Mouse (Mus musculus): ENCODE results near the gene Ebf1.

The Ebf1 gene

GRCm38 (mm10) chr11:44661875-44662274, 44.8 kb downstream of the Ebf1 start:
- DNase-seq (ENCODE audit: low spot score in 2 of 2) = no peak

GRCm38 (mm10) chr11:44663609-44664141, 46.6 kb downstream of the Ebf1 start:
- DNase-seq (ENCODE audit: low spot score in 2 of 2) = no peak

DNA sequence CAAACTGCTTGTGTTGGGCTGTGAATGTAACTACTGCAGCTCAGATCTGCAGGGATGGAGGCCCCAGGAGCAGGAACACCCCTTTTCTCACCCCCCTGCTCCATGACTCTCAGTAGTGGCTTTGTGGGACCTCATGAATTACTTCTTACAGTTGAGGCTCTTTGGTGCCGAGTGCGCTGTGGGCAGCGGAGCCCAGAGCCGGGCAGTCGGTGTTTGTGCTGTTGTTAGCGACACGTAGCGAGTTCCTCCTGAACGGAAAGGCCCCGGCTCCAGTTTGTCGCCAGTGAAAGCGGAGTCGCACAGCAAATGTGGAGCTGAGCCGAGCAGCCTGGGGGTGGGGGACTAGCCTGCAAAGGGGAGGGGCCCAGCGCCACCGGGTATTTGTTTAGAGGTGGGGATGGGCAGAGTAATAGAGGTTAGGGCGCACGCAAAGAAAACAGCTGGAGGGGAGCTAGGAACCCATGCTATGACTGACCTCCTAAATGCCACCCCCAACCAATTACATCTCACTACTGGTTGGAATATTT, 48.1 kb downstream of the Ebf1 start:
- DNase-seq (ENCODE audit: low spot score in 2 of 2) = no peak

DNA sequence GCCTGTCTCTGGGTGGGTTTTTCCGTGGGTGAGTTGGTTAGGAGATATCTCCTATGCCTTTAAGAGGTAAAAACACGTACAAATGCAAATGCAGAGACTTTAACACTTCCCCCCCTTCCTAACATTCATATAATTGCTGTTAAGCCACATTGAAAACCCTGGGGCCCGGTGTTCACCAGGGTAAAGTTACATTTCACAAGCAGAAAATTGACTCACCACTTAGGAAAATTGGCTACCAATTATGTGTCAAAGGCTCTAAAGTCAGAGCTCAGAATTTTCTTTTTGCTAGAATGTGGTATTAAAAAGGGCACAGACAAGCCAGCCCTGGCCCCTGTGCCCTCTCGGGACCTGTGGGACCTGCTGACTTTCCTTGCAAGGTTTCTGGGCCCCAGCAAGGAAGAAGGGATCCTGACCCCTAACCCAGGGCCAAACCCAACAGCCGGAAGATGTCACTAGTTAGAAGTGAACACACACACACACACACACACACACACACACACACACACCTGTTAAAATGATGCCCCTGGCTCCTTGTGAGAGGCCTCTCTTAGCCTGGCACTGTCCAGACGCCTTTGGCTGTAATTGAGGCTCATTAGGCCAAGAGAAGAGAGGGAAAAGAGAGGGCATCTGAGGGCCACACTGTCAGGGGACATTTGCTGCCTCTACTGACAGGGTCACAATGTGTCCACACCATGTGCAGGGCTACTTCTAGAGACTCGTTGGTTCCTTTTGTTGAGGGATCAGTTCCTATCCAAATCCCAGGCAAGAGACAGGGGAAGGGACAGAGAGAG, 48.8 kb downstream of the Ebf1 start:
- no peak for DNase-seq (ENCODE audit: low spot score in 2 of 2)

DNA sequence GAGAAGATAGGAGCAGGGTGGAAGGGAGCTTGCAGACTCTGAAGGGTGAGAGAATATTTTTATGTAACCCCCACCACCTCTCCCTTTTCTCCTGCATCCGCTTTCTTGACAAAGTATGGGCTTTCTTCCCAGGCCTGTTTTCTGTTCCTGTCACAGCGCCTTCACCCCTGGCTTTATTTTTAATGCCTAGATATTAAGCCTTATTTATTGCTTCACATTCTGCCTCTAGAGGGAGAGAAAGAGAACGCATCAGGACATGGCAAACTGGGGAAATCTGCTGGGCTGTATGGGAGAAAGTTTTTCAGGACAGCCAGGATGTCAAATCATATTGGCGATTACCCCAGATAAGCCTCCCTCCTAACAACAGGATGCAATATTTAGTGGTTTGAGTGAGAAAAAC, 49.6 kb downstream of the Ebf1 start:
- DNase-seq (ENCODE audit: low spot score in 2 of 2) = no peak

DNA sequence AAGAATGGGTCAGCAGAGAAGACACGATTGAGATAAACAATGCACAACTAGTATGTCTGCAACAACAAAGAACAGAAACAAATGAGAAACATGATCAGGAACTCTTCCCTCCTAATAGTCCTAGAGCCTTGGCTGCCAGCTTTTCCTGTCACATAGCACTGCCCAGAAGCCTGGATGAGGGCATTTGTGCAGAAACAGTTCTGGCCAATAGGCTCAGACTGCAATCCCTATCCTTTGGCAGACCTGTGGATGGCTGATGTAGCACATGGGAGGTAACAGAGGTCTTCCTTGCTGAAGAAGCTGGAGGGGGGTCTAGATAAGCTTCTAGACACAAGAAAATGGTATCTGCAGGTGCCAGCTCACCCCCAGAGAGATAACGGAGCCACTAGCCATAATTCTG, 64.2 kb downstream of the Ebf1 start:
- DNase-seq (ENCODE audit: low spot score in 2 of 2) = no peak

DNA sequence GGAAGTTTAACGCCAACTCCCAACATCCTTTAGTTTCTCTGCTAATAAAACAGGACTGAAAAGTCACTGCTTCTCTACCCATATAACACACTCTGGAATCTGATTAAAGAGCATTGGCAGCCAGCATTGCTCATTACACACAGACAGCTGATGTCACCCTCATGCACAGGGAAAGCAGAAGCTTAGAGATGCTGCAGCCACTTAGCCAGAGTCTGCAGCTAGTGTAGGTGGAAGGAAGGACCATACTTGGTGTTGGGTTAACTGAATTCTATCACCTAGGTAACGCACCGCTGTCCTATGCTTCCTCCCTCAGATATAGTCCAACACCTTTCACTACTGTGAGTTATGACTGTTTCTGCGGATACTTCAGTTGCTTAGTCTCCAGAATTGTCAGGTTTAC, 64.9 kb downstream of the Ebf1 start:
- DNase-seq (ENCODE audit: low spot score in 2 of 2) = no peak

DNA sequence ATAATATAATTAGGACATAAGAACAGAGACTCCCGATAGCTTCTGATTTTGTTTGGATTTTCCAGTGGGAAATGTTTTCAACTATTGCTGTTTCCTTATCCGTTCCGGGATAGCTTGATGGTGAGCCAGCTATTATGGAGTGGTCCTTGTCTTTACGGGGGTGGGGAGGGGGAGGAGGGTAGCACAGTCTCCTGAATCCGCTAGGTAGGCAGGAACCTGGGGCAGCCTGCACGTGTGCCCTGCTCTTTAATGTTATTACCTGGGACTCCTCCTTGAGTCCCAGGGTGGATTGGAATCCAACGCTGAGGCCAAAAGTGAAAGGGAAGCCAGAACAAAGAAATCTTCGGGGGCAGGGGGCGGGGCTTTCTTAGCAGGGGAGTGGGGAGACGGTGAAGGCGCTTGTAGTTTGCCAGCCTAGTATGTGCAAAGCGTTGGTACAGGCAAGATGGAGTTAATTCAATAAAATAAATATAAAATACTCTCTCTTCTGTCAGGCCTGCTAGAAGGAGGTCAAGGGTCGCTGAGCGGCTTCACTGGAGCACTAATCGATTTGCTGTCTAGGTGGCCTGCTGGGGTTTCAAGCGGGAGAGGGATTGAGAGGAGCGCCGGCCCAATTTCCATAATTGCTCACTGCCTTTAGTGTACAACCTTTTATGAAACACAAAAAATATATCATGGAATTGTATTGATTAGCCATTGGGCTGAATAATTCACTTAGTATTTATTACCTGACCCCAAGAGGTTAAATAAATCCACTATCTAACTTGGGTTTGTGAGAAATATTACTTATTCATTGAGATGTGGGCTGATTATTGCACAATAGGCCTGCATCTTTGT, 65.8 kb downstream of the Ebf1 start:
- DNase-seq (ENCODE audit: low spot score in 2 of 2) = no peak

DNA sequence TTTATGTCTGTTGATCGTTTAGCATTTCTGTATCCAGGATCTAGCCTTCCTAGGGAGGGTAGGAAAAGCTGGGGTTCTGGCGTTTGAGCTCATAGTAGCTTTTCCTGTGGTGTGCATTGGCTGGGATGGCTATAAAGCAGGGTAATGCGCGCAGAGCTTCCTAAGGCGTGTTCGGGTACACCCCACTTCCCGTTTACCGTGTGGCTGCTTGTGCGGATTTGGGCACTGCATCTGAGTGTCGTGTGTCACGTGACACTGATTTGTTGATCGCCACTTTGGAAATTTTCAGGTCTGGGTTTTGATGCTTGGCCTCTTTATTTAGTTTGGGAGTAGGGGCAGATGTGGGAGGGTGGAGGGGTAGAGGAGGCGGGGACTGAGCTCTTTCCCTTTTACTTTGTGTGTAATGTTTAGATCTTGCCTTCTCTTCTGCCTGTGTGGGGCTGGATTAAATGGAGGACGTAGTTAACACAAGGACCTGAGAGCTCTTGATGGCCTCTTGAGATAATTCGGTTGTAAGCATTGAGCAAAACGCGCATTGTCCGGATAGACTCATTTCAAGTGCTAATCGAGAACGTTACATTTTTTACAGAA, 67.5 kb downstream of the Ebf1 start:
- DNase-seq (ENCODE audit: low spot score in 2 of 2) = no peak

- DNase-seq (ENCODE audit: low spot score in 2 of 2) = no peak
Observed at GRCm38 (mm10) chr11:44685129-44685528, 68.0 kb downstream of the Ebf1 start.

DNA sequence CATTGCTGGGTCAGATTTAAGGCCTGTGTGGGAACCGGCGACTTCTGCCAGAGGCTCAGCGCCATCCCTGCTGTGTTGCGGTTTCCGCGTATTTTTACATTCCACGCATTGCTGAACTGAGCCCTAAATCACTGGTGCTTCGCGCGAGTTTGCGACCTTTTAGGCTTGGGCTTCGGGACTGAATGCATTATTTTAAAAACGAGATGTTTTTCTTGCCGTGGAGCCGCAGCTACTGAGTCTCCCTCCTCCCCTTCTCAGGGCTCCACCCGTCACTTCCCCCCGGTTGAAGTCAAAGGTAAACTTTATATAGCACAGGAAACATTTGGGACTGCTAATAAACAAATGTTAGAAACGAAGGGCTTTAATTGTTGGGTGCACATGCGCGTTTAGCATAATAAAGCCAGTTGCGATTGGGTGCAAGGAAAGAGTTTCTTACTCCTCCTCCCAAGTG, 68.8 kb downstream of the Ebf1 start:
- no peak for DNase-seq (ENCODE audit: low spot score in 2 of 2)

- no peak for DNase-seq (ENCODE audit: low spot score in 2 of 2)
Observed at GRCm38 (mm10) chr11:44686378-44686777, 69.3 kb downstream of the Ebf1 start.

DNA sequence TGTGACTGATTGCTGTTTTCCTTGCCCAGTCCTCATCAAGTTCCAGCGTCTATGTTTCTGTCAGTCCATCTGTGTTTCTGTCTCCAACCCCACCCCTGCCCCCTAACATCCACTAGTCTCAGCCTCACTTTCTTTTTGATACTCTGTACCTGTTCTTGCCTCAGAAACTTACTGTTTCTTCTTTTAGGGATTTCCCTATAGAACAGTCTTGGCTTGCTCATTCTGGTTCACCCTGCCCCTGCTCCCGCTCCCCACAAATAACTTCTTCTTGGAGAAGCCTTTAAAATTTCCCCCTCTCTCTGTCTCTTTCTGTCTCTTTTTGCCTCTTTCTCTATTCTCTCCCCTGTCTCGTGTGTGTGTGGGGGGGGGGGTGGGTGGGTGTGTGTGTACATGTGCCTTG, 71.4 kb downstream of the Ebf1 start:
- no peak for DNase-seq (ENCODE audit: low spot score in 2 of 2)

GRCm38 (mm10) chr11:44689571-44690264, 72.6 kb downstream of the Ebf1 start:
- DNase-seq (ENCODE audit: low spot score in 2 of 2) = no peak

- no peak for DNase-seq (ENCODE audit: low spot score in 2 of 2)
Observed at GRCm38 (mm10) chr11:44690265-44690572, 73.1 kb downstream of the Ebf1 start.

DNA sequence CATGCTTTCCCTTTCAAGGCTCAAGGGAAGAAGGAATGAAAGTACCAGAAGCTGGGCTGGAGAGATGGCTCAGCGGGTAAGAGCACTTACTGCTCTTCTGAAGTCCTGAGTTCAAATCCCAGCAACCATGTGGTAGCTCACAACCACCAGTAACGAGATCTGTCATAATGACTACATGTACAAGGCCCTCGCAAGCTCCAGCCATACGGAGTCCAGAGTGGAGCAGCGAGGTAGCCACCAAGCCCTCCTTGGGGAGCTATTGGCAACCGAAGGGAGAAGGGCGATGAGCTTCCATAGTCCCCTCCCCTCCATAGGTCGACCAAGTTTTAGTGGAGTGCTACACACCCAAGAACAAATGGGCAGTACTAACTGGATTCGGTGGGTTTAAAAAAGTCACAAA, 78.3 kb downstream of the Ebf1 start:
- DNase-seq (ENCODE audit: low spot score in 2 of 2) = no peak

- no peak for DNase-seq (ENCODE audit: low spot score in 2 of 2)
Observed at GRCm38 (mm10) chr11:44696539-44697201, 79.6 kb downstream of the Ebf1 start.

- no peak for DNase-seq (ENCODE audit: low spot score in 2 of 2)
Observed at GRCm38 (mm10) chr11:44700181-44700580, 83.1 kb downstream of the Ebf1 start.

- no peak for DNase-seq (ENCODE audit: low spot score in 2 of 2)
Observed at GRCm38 (mm10) chr11:44701221-44701810, 84.2 kb downstream of the Ebf1 start.

GRCm38 (mm10) chr11:44701864-44702263, 84.7 kb downstream of the Ebf1 start:
- DNase-seq (ENCODE audit: low spot score in 2 of 2) = no peak
